Mouse (Mus musculus): ENCODE measurements around the gene Med21.

DNA sequence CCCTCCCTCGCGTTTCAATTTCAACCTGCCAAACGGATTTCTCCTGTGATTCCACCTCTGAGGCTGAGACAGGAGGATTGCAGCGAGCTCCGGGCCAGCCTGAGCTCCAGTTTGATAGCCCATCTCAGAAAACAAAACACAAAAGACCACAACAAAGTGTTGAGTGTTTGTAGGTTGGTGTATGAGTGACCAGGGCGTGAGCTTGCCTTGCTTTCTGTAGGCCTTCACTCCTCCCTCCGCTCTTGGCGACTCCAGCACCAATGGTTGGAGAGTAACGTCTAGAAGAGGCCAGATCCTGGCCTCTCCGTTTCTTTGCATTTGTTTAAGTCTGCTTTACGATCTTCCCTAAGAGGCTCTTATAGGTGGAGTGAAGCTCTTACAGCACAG lies 830 bp downstream of the Med21 start:
- TF ChIP-seq CTCF (IDR thresholded peaks at IDR 0.05; ENCODE audit: low read depth) (no peak), EP300 (IDR thresholded peaks at IDR 0.05; ENCODE audit: low read depth) (no peak)

All from liver, postnatal 0 days (tissue).